Mouse (Mus musculus): ENCODE results near the gene Tmem82. TPM values are rescaled to one million over a fixed set of nuclear protein-coding genes. Genes with fewer than 3 reads are reported as not detected.
"Not testable (repeated sequence)": the region's sequence is repeated elsewhere in the genome, so short reads cannot be mapped to it uniquely, and the experiment has no call there.

Tmem82 gene
- polyA plus RNA-seq, 1 experiment = 0.84 TPM

DNA sequence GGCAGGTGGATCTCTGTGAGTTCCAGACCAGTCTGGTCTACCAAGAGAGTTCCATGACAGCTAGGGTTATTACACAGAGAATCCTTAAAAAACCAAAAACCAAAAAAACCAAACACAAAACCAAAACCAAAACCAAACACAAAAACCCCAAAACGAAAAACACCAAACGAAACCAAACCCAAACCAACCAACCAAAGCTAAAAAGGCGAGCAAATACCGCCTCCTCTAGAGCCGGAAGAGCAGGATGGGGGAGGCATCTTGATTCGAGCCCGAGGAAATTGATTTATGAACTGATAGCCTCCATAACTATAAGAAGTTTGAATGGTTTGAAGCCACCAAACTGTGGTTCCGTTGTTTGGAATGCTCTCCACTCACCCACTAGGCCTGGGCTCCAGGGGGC is 34.5 kb downstream of the Tmem82 start:
- no peak for DNase-seq (ENCODE audit: extremely low spot score in 1 of 2, low spot score in 1 of 2)

- no peak for DNase-seq (ENCODE audit: extremely low spot score in 1 of 2, low spot score in 1 of 2)
Observed at GRCm38 (mm10) chr4:141581051-141581450, 37.4 kb downstream of the Tmem82 start.

- no peak for DNase-seq (ENCODE audit: extremely low spot score in 1 of 2, low spot score in 1 of 2)
Observed at GRCm38 (mm10) chr4:141578833-141579232, 39.6 kb downstream of the Tmem82 start.

DNA sequence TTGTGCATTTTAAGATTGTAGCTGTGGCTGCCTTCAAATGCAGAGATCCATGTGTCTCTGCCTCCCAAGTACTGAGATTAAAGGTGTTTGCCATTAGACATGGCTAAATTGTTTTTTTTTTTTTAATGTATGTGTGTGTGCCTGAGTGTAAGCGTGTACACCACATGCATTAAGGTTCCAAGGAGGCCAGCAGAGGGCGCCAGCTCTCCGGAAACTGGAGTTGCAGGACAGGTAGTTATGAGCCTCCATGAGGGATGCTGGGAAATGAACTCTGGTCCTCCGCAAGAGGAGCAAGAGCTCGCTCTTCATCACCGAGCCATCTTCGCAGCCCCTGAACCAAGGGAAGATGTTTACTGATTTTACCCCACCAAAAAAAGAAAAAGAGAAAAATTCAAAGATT is 41.6 kb downstream of the Tmem82 start:
- DNase-seq (ENCODE audit: extremely low spot score in 1 of 2, low spot score in 1 of 2) = no peak

DNA sequence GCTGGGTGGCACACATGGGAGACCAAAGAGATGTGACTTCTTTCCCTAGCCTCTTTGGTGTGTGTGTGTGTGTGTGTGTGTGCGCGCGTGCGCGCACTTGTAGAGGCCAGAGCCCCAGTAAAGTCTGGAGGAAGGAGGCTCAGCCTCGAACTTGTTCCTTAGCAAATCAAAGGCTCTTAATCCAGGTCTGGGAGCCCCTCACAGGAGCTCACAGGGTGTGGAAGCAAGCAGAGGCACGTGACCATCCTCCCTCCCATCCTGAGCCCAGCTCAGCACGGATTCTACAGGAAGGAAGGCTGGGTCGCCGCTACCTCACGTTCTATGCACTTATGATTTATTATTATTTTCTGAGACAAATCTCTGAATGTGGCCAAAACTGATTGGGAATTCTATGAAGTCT is 42.0 kb downstream of the Tmem82 start:
- no peak for DNase-seq (ENCODE audit: extremely low spot score in 1 of 2, low spot score in 1 of 2)

DNA sequence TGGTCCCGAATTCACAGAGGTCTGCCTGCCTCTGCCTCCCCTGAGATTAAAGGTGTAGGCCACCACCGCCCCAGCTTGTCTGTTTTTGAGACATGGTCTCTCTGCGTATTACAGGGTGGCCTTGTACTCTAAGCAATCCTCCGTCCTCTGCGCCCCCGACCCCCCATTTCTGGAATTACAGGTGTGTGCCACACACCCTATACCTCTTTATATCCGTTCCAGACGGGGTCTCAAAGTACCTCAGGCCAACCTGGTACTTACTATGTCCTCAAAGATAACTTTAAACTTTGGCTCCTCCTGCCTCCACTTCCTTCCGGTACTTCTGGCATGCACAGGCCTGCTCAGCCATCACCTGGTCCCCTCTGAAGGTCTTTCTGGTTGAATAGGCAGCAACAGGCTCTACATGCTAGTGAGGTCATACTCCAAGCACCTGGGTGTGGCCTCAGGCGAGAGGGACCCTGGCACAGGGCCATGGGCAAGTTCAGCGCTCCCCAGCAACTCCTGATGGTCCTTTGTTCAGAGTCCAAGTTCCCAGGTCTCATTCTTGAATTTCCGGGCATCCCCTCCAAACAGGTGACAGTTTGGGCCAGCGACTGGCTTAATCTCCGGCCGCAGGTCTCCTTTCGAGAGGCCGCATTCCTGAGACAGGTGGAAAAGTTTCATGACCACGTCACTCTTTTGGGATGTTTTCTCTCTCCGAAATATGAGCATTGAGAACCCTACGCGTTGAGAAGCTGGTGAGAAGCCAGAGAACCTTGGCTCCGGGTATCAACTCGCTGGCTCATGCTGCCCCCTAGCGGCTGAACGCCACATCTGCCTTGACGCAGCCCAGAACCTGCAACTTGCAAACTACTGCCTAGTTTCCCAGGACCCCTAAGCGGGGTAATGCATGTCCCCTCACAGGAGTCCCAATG is 43.4 kb downstream of the Tmem82 start:
- DNase-seq (ENCODE audit: extremely low spot score in 1 of 2, low spot score in 1 of 2) = peak in 1 of 2 experiments; percentile 90

DNA sequence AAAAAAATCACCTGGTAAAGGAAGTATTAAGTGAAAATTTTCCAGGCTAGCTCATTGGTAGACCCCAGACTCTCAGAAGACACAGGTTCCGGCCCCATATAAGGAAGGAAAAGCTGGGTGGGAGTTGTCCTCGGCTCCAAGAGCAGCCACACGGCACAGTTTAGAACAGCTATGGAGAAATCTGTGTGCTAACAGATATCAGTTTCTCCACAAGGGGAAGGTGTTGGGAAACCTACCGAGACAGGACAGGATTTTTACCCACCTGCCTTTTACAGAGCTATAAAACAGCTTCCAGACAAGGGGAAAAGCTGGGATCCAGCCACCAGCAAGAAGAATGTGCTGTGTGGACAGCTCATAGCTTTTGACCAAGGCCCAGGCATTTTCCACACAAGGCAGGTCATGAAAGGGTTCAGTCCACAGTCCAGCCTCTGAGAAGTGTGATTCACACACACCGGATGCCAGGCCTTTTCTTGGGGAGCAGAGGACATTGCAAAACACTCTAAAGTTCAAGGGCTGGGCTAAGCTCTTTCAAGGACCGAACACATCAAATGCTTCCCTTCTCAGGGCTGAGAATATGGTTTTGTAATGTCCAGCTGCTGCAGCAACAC is 45.0 kb downstream of the Tmem82 start:
- no peak for DNase-seq (ENCODE audit: extremely low spot score in 1 of 2, low spot score in 1 of 2)

DNA sequence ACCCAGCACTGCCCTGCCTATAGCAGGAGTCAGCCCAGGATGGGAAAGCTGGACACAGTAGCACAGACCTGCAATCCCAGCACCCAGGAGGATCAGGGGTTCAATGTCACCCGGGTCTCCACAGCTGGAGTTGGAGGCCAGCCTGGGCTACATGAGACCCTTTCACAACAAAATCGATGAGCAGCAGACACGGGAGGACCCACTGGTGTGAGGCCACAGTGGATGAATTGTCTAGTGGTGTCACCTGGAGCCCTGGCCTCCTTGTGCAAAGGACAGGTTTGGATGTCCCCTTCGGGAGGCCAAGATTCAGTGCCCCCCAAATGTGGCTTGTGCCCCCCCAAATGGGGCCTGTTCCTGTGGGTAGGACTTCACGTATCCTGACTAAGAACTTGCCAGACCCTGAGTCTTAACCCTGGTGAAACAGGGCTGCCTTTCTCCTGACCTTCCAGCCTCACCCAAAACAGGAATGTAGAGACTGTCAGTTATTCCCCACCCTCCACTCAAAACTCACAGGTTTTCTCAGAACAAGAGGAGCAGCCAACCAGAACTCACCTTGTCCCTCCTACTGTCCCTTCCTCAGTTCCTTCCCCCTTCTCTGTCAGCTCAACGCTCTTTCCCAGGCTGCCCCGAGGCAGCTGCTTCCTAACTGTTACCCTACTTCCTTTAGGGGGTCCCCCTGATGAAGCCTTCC is 45.6 kb downstream of the Tmem82 start:
- no peak for DNase-seq (ENCODE audit: extremely low spot score in 1 of 2, low spot score in 1 of 2)

DNA sequence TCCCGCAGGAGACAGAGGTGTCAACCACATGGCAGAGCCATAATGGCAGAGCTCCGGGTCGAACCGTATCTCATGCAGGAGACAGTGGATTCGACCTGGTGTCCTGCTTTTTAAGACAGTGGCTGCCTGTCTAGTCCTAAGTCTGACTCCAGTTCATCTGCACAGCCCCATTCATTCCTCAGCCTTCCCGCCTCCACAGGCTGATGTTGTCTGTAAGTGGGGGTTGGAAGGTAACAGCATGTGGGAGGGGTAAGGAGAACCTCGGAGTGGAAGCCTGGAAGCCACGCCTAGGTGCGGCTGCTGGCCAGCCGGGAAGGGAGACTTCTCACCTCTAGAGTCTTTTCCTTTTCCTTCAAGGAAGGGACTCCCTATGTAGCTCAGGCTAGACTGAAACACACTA is 46.5 kb downstream of the Tmem82 start:
- no peak for DNase-seq (ENCODE audit: extremely low spot score in 1 of 2, low spot score in 1 of 2)

- no peak for DNase-seq (ENCODE audit: extremely low spot score in 1 of 2, low spot score in 1 of 2)
Observed at GRCm38 (mm10) chr4:141571337-141571739, 47.1 kb downstream of the Tmem82 start.

- DNase-seq (ENCODE audit: extremely low spot score in 1 of 2, low spot score in 1 of 2) = no peak
Observed at GRCm38 (mm10) chr4:141570821-141571220, 47.6 kb downstream of the Tmem82 start.

DNA sequence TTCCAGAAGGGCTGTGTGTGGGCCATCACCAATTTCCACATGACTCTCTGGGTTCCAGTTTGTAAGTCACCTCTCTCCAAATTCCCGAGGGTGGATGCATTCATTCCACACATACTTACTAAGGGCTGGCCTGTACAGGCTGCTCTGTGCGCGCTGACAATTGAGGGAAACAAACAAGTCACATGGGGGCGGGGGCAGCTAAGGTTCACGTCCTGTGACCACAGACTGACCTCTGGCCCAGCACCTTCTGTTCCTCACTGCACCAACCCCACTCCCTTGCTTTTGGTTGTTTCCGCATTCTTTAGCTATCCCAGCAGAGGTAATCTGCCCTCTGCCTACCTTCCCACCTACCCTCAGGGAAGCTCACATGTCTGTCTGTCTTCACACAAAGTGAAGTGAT is 48.4 kb downstream of the Tmem82 start:
- no peak for DNase-seq (ENCODE audit: extremely low spot score in 1 of 2, low spot score in 1 of 2)

GRCm38 (mm10) chr4:141568966-141569365 is 49.5 kb downstream of the Tmem82 start:
- DNase-seq (ENCODE audit: extremely low spot score in 1 of 2, low spot score in 1 of 2) = no peak

DNA sequence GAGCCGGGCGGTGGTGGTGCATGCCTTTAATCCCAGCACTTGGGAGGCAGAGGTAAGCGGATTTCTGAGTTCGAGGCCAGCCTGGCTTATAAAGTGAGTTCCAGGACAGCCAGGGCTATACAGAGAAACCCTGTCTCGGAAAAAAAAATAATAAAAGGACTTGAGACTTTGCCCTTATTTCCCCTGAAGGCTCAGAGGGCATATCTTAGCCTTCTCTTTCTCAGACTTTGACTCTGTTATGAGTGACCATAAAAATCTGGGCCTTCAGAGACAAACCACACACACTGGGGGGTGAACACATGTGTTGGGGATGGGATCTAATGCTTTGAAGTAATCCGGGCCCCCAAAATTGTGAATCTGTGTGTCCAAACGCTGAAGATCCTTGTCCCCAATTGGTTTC is 51.3 kb downstream of the Tmem82 start:
- not testable (repeated sequence) for DNase-seq (ENCODE audit: extremely low spot score in 1 of 2, low spot score in 1 of 2)

GRCm38 (mm10) chr4:141566187-141566586 is 52.2 kb downstream of the Tmem82 start:
- no peak for DNase-seq (ENCODE audit: extremely low spot score in 1 of 2, low spot score in 1 of 2)

DNA sequence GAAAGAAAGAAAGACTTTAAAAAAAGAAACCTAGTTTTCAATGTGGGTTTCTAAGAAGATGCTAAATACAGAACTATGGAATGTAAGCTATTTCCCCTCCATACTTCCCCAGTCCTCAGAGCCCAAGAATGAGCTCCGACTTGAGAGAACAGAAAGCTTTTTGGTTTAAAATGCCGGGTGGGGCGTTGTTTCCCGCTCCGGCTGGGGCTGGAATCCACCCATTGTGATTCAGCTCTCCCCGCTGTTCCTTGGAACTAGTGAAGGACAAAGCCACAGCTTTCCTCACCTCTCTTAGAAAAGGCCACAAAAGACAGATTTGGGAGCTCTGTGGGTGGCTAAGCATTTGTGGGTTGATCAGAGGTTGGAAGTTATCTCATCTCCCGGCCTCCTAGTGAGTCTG is 53.1 kb downstream of the Tmem82 start:
- no peak for DNase-seq (ENCODE audit: extremely low spot score in 1 of 2, low spot score in 1 of 2)

GRCm38 (mm10) chr4:141564660-141565059 is 53.8 kb downstream of the Tmem82 start:
- no peak for DNase-seq (ENCODE audit: extremely low spot score in 1 of 2, low spot score in 1 of 2)

DNA sequence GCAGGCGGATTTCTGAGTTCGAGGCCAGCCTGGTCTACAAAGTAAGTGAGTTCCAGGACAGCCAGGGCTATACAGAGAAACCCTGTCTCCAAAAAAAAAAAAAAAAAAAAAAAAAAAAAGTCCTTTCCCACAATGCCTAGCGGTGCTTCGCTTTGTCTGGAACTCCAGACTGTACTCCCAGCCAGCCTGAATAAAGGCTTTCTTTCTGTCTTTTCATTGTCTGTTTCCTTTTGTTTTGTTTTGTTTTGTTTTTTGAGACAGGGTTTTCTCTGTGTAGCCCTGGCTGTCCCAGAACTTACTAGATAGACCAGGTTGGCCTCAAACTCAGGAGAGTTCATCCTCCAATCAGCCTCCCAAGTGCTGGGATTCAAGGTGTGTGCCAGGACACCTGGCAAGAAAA is 54.2 kb downstream of the Tmem82 start:
- no peak for DNase-seq (ENCODE audit: extremely low spot score in 1 of 2, low spot score in 1 of 2)

Measured in frontal cortex, adult 2 months (tissue).